Mouse (Mus musculus): ENCODE data around the gene Pnp.
A peak's percentile ranks its signal among the peaks of the same experiment; 100 is the strongest.
"Not testable (repeated sequence)": the region's sequence is repeated elsewhere in the genome, so short reads cannot be mapped to it uniquely, and the experiment has no call there.

Pnp gene

DNA sequence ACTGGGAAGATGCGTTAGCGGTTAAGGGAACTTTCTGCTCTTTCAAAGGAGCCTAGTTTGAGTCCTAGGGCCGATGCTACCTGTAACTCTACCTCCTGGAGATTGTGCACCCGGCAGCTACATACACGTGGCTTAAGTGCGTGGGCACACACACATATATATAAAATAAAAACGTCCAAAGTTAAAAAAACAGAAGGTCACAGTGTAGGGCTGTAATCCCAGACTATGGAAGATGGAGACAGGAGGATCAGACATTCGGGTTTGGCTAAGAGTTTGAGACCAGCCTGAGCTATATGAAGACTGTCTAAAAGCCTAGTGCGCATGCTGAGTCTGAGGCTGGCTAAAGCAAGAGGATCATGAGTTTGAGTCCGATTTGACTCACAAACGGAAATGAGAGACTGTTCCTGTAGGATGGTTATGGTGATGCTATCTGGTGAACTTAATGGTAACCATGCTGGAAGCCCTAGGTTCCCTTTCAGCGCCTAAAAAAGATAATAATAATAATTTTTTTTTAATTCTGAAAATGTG lies 675 bp downstream of the Pnp start:
- no peak for DNase-seq

DNA sequence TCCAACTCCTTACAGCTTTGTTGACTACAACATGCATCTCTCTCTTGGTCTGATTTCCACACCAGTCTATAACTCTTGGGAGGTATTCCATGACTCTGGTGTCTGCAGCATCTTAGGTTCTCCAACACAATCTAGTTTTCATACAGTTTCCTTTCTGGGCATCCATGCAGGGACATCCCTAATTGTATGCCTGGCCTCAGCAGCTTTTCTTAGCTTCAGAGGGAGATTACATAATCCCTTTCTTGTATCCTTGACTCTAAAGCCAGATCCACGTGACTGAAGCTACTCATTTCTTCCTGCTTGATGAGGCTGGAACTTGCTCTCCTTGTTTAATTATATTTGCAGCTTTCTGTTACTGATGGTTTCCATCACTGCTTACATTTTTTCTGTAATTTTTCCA lies 5.8 kb downstream of the Pnp start:
- no peak for DNase-seq

GRCm38 (mm10) chr14:50938119-50938908 lies 7.4 kb downstream of the Pnp start:
- no peak for DNase-seq

DNA sequence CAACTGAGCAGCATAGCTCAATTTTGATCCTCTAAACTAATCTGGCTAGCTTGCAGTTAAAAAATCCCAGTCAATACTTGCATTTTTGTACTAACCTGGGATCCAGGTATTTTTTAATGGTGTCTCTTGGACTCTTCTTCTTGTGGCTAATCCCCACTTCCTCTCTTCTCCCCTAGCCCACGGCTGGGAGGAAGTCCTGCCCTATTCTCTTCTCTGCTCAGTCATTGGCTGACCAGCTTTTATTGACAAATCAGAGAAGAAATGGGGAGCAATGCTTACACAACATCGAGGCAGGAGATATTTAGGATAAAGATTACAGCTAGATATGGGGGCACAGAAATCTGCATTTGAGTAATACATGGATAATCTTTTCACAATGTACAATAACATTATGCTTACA lies 8.1 kb downstream of the Pnp start:
- no peak for DNase-seq

DNA sequence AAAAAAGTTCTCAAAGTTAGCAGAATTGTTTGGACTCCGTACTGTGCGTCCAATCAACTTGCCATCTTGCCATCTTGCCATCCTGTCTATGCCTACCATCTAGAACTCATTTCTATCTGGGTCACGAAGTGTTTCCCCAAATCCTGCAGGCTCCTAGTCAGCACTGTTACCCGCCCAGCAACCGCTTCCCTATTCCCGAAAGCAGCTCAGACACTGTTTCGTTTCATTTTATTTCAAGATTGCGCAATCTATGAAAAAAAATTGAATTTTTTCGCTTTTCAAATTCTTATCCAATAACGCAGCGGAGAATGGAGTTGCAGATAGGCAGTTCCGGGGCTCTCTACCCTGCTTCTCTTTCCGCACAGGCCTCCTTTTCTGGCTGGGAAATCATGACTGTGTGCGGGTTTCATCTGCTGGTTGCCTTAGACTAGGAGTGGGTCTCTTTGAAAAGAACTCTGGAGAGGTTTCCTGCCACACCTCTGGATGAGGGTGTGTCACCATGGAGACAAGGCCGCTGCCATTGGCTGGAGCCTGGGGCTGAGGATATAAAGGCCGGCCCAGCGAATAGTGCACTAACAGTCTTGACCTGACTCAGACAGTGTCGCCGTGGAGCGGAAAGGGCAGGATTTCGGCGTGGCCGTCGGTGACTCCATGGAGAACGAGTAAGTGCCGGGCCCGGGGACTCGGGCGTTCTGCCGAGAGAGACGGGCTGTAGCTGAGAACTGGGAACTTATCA lies 13.2 kb downstream of the Pnp start, which contains the start of gene Gm49342:
TSS of gene Gm49342 (plus strand) at position 586 of the 736 bp plus-strand sequence.
- peak; percentile 96 for DNase-seq

DNA sequence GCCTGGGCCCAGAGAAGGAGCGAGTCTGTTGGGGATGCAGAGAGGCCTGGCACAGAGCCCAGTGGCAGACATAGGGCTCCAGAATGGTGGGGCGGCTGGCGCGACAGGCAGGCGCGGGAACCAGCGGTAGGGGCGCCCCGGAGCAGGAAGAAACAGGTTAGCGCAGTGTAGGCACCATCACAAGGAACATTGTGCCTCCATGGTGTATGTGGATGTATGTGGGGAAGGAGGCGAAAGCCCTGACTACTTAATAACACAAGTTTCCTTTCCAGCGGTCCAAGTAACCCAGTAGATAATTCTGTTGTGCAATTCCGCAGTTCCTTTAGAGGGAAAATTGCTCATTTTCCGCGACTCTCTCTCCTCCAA lies 13.8 kb downstream of the Pnp start:
- not testable (repeated sequence) for DNase-seq

- DNase-seq: not testable (repeated sequence)
Observed at GRCm38 (mm10) chr14:50945081-50945480, 14.2 kb downstream of the Pnp start.

DNA sequence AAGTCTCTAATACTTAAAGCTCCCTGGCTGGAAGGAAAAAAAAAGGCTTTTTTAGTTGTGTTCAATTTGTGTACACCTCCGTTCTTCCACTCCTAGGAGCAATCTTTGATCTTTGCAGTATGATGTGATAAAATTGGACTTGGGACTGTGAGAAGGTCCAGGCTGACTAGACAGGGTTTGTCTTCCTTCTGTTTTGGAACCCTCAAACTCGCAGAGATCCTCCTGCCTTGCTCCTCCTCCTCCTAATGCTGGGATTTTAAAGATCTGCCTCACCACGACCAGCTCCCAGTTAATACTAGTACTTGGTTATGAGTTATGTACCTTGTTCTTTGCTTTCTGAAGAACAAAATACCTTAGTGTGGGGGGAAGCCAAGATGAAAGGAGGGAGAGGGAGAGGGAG lies 14.6 kb downstream of the Pnp start:
- not testable (repeated sequence) for DNase-seq

- no peak for DNase-seq
Observed at GRCm38 (mm10) chr14:50955487-50955886, 24.6 kb downstream of the Pnp start.

- peak; percentile 54 for DNase-seq
Observed at GRCm38 (mm10) chr14:50955942-50956508, 25.1 kb downstream of the Pnp start, which contains the start of gene Pnp2. Gene Pnp2 (plus strand): TSS chr14:50955992.

DNA sequence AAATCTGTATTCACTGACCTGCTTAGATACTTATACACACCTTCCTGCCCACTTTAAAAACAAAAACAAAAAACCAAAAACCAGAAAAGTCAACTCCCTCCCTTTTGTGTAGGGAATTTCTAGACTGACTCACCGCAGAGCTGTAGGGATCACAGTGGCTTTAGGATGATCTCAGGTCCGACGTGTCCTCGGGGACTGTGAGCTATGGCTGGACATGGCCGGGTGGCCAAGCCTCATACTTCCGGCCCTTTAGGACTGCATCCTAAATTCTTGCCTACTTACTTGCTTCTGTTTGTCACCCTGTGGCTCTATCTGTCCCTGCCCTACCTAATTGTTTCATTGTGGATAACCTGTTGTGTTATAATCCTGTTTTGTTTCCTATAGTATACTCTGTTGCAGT lies 25.8 kb downstream of the Pnp start:
- DNase-seq: not testable (repeated sequence)

GRCm38 (mm10) chr14:50957146-50957545 lies 26.3 kb downstream of the Pnp start:
- not testable (repeated sequence) for DNase-seq

DNA sequence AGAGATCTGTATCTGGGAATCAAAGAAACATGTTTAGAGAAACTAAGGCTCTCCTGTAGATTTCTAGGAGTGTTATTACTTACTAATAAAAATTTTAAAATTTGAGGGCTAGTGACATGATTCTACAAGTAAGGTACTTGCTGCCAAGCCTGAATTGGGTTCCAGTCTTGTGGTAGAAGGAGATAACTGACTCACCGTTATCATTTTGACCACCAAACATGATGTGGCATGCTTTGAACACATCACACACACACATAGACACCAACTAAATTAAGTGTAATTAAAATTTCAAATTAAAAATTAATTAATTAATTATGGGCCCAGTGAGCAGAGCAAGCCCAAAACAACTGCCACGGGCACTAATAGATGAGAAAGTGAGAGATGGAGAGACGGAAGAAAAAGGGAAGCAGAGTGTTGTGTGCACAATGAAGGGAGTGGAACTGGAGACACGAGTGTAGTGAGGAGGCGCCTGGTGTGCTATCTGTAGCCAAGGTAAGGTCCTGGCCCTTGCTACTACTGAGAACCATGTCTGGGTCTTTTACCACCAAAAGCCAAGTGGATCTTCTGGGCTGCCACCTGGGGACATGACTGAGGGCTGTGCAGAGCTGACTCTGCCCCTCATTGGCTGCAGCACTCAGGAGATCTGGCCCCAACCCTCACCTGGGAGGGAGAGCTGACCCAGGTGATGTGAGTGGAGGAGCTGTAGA lies 27.6 kb downstream of the Pnp start:
- not testable (repeated sequence) for DNase-seq

DNA sequence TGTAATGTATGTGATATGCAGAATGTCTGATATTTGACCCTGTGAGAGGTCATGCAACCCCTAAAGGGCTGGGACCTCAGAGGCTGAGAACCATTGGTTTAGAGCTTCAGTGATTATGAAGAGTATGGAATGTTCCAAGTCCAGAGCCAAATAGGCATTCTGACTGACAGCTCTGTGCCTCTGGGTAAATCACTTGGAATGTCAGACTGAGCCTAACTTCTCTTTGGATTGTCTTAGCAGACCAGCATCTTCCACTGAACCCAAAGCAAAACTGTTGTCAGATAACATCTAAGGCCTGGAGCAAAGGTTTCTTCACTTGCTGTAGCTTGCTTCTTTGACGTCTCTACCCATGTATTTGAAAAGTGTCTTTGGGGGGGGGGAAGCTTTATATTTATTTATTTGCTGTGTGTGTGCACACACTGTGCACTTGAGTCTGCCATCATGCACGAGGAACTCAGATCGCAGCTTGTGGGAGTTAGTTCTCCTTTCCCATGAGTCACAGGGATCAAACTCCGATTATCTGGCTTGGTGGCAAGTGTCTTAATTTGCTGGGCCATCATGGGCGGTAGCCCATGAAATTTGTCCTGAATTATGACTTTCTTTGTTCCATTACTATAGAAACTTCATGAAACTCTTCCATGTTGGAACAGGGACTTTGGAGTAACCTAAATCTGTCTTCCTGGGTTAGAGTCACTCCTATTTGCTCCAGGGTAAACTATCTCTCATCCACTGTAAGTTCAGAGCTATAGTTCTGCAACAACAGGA lies 37.5 kb downstream of the Pnp start:
- no peak for DNase-seq

DNA sequence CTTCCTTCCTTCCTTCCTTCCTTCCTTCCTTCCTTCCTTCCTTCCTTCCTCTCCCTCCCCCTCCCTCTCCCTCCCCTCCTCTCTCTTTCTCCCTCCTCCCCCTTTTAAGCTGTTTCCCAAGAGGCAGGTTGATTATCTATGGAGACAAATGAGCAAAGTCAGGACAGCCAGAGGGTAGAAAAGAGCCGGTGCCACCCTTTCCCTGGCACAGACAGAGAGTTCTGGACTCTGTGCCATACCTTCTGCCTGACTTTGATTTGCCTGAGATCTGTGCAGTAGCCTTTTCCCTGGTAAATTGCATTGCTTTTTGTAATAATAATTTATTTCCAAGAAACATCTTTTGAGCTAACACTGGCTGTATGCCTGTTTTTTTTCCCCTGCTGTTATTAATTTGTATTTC lies 38.2 kb downstream of the Pnp start:
- no peak for DNase-seq

DNA sequence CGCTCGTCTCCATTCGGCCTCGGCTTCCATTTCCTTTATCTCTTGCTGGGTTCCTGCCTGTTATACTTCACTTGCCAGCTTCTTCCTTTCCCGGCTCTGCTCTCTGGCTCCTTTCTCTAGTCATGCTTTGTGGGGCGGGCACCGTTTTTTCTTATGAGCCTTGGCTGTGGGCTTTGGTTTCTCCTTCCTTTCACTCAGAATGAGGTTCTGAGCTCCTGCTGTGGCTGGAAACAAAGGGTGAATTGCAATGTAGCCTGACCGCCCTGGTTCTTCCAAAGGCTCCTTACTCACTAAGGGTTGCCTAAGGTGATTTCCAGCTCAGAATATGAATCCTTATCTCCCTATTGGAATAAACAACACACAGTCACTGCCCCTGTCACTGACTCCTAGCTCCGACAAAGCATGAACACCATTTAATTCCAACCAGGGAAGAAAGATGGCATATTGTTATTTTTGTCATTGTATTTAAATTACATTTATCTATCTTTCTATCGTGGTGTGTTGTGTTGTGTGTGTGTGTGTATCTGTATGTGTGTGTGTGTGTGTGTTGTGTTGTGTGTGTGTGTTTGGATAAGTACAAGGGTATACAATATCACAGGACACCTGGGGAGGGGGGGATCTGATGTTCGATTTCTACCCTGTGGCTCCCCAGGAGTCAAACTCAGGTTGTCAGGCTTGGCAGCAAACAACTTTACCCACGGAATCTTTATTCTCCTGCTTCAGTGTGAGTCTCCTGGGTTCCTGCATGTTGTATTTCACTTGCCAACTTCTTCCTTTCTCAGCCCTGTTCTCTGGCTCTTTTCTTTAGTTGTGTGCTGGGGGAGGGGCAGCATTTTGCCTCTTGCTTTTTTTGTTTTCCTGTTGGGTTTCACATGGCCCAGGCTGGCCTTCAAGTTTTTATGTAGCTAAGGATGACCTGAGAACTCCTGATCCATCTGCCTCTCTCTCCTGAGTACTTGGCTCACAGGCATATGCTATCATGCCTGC lies 39.0 kb downstream of the Pnp start:
- DNase-seq: no peak

DNA sequence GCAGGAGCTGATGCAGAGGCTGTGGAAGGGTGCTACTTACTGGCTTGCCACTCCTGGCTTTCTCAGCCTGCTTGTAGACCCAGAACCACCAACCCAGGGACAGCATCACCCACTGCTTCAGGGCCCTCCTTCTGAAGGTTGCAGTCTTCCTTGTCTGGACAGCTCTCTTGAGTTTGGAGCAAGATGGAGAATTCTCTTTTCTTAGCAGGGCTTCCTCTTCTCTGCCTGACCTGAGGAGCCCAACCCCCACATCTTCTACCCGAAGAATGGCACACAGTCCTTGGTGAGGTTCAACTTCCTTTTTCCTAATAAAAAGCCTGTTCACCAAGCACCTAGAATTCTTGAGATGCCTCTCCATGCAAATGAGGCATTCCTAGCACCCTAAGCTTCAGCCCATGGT lies 39.9 kb downstream of the Pnp start:
- no peak for DNase-seq

DNA sequence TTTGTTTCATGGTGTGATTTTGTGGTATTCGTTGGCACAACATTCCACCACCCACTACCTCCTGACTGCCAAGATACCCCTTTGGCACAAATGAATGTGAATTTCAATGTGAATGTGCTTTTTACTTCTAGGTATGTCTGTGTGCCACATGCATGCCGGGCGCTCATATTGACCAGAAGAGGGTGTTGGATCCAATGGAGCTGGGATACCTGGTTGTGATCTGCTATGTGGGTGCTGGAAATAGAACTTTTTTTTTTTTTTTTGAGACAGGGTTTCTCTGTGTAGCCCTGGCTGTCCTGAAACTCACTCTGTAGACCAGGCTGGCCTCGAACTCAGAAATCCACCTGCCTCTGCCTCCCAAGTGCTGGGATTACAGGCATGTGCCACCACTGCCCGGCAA lies 42.2 kb downstream of the Pnp start:
- DNase-seq: not testable (repeated sequence)

DNA sequence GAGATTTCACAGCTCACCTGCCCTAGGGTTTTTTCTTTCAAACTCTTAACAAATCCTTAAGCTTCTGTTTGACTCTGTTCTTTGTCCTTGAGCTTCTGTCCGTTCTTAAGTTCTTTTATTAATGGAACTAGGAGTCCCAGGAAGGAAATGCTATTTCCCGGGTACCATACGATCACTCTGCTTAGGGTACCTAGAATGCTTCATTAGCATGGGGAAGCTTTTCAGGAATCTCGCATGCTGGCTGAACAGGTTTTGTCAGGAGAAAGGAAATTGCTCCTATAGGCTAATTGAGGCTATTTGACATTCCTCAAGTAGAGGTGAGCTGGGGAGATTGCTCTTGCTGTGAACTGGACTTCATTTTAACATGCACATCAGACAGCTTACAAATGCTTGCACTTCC lies 42.8 kb downstream of the Pnp start:
- DNase-seq: peak; percentile 25

- DNase-seq: no peak
Observed at GRCm38 (mm10) chr14:50975001-50975400, 44.1 kb downstream of the Pnp start.

DNA sequence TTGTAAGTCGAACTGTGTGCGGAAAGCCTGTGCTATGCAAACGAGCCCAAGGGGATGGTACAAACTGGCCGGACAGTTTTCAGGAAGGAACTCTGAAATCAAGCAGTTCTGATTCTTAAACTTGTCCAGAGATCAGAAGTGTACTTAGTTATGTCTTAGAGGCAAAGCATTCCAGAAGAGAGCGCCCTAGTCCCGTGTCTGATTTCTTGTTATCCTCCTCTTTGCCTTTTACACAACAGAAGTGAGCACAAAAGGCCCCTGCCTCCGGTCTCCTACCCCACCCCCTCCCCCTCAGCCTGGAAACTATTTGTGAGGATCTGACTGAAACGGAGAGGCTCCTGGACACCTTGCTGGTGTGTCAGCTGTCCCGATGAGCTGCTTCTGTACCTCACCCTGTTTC lies 45.8 kb downstream of the Pnp start:
- DNase-seq: peak; percentile 27

All from kidney, adult 11 months (tissue).